Mouse (Mus musculus) E14TG2a.4 (cell line): ENCODE data around the gene Prx.

ENCODE experiments used
- H3K27me3 ChIP-seq: 2 replicates; pipeline ENCODE4 v1.6.1; 2014; ENCODE audit warnings: low read length, control low read depth; ENCODE audit not compliant: insufficient read depth
- H3K36me3 ChIP-seq: 2 replicates; pipeline ENCODE4 v1.6.1; 2014; ENCODE audit warnings: low read length, control low read depth; ENCODE audit not compliant: insufficient read depth
- H3K4me1 ChIP-seq: replicated peaks from 2 replicates; pipeline ENCODE4 v1.6.1; 2014; ENCODE audit warnings: low read depth, low read length, control low read depth
- H3K4me3 ChIP-seq: replicated peaks from 2 replicates; pipeline ENCODE4 v1.5.1; 2014; ENCODE audit warnings: mild to moderate bottlenecking, low read length
- H3K9me3 ChIP-seq: 2 replicates; pipeline ENCODE4 v1.6.1; 2014; ENCODE audit warnings: low read length, control low read depth
- CTCF ChIP-seq: conservative IDR thresholded peaks from 2 replicates; pipeline ENCODE4 v1.5.1; 2014; ENCODE audit warnings: low read length
- NANOG ChIP-seq: IDR thresholded peaks from 2 replicates; pipeline ENCODE4 v1.6.1; 2014; ENCODE audit warnings: borderline replicate concordance, low read length, mixed read lengths
- POU5F1 ChIP-seq: IDR thresholded peaks from 2 replicates; pipeline ENCODE4 v1.6.1; 2014; ENCODE audit warnings: low read length, borderline replicate concordance

Gene Prx

GRCm38 (mm10) chr7:27506765-27507370, 7.7 kb downstream of the Prx start:
- peaks cover 80% of the 10 kb centered on the region for H3K4me1 ChIP-seq

GRCm38 (mm10) chr7:27507711-27508647, 8.9 kb downstream of the Prx start:
- H3K4me3 ChIP-seq = peak overlapping the region; percentile 87
- H3K36me3 ChIP-seq = peaks cover 28% of the 10 kb centered on the region
- H3K27me3 ChIP-seq = no peaks in the 10 kb centered on the region
- no peaks in the 10 kb centered on the region for H3K9me3 ChIP-seq
- peaks cover 72% of the 10 kb centered on the region for H3K4me1 ChIP-seq
- TF ChIP-seq POU5F1 (no peak), NANOG (no peak), CTCF (no peak)

More at GRCm38 (mm10) chr7:27506765-27507370, 7.7 kb downstream of the Prx start:
- peak overlapping the region; percentile 87 for H3K4me3 ChIP-seq
- no peaks in the 10 kb centered on the region for H3K27me3 ChIP-seq
- peaks cover 28% of the 10 kb centered on the region for H3K36me3 ChIP-seq
- no peaks in the 10 kb centered on the region for H3K9me3 ChIP-seq
- no peak for TF ChIP-seq POU5F1
- no peak for TF ChIP-seq NANOG
- no peak for TF ChIP-seq CTCF

DNA sequence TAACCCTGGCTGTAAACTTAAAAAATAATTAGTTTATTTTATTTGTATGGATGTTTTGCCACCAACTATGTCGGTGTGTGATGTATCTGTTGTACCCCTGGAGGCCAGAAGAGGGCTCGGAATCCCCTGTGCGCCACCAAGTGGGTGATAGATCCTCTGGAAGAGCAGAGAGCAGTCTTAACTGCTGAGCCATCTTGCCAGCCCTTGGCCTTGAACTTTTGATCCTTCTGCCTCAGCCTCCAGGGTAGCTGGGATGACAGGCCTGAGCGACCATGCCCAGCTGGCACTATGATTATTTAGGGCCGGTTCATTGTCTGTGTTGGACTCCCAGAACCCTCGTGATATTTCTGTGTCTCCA, 9.5 kb downstream of the Prx start:
- H3K9me3 ChIP-seq = no peaks in the 10 kb centered on the region
- no peaks in the 10 kb centered on the region for H3K27me3 ChIP-seq
- H3K36me3 ChIP-seq = peaks cover 28% of the 10 kb centered on the region
- H3K4me1 ChIP-seq = peaks cover 68% of the 10 kb centered on the region
- peak overlapping the region; percentile 87 for H3K4me3 ChIP-seq
- TF ChIP-seq NANOG (peak; percentile 41; the same call in 1 of the 2 replicates), POU5F1 (no peak), CTCF (peak; percentile 41)

DNA sequence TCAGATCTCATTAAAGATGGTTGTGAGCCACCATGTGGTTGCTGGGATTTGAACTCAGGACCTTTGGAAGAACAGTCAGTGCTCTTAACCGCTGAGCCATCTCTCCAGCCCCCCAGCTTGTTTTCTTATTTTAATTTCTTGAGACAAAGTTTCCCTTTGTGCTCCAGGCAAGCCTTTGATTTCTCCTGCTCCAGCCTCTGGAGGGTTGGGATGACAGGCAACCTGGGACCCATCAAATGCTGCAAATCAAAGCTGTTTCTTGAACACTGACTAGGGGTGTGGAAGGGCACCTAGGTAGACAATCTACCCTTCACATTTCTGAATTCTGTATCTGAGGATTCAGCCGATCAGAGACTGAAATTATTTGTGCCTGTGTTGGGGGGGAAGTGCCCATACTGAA, 11.7 kb downstream of the Prx start:
- H3K4me1 ChIP-seq = peaks cover 63% of the 10 kb centered on the region
- H3K4me3 ChIP-seq = no peak overlapping the region
- no peaks in the 10 kb centered on the region for H3K9me3 ChIP-seq
- H3K36me3 ChIP-seq = peaks cover 21% of the 10 kb centered on the region
- H3K27me3 ChIP-seq = no peaks in the 10 kb centered on the region
- TF ChIP-seq POU5F1 = no peak
- no peak for TF ChIP-seq NANOG

DNA sequence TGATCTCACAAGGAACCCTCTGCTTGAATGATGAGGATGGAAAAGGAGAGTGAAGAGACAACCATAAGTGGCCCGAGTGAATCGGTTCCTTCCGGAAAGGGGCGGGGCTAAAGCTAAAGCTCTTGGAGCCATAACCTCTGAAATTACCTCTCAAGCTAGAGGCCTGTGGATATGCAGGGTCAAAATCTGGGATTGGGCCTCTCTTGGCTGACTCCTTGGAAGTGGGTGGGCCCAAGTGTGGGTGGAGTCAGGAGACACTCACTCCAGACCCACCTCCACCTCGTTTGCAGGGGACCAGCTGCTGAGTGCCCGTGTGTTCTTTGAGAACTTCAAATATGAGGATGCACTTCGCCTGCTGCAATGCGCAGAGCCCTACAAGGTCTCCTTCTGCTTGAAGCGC, 15.8 kb downstream of the Prx start:
- Histone ChIP-seq H3K9me3 (no peaks in the 10 kb centered on the region), H3K4me3 (peak overlapping the region; percentile 35), H3K27me3 (no peaks in the 10 kb centered on the region), H3K36me3 (peaks cover 48% of the 10 kb centered on the region), H3K4me1 (peaks cover 58% of the 10 kb centered on the region)
- TF ChIP-seq POU5F1 (no peak), NANOG (no peak), CTCF (no peak)

DNA sequence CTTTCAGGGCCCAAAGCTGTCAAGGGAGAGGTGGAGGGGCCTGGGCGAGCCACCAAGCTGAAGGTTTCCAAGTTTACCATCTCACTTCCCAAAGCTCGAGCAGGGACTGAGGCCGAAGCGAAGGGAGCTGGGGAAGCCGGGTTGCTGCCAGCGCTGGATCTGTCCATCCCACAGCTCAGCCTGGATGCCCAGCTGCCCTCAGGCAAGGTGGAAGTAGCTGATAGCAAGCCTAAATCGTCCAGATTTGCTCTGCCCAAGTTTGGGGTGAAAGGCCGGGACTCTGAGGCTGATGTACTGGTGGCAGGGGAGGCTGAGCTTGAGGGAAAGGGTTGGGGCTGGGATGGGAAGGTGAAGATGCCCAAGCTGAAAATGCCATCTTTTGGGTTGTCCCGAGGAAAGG, 19.2 kb downstream of the Prx start:
- Histone ChIP-seq H3K4me1 (peaks cover 69% of the 10 kb centered on the region), H3K9me3 (no peaks in the 10 kb centered on the region), H3K27me3 (no peaks in the 10 kb centered on the region), H3K36me3 (peaks cover 49% of the 10 kb centered on the region), H3K4me3 (no peak overlapping the region)
- TF ChIP-seq POU5F1 (no peak), NANOG (no peak), CTCF (no peak)

DNA sequence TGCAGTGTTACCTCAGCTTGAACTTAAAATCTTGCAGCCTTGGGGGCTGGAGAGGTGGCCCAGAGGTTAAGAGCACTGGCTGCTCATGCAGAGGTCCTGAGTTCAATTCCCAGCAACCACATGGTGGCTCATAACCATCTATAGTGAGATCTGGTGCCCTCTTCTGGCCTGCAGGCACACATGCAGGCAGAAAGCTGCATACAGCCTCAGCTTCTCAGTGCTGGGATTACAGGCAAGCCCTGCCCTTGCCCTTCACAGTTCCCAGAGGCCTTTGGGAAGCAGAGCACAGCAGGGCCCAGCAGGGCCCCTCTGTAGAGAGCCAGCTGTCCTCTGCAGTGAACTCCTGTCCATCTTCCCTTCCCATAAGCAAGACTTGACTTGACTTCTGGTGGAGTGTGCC, 21.0 kb downstream of the Prx start:
- Histone ChIP-seq H3K4me3 (peak overlapping the region; percentile 13; the same call in 1 of the 2 replicates), H3K36me3 (peaks cover 49% of the 10 kb centered on the region), H3K27me3 (no peaks in the 10 kb centered on the region), H3K4me1 (peaks cover 76% of the 10 kb centered on the region), H3K9me3 (no peaks in the 10 kb centered on the region)
- TF ChIP-seq NANOG (no peak), CTCF (peak; percentile 58), POU5F1 (no peak)

- Histone ChIP-seq H3K4me3 (peak overlapping the region; percentile 13; the same call in 1 of the 2 replicates), H3K9me3 (no peaks in the 10 kb centered on the region), H3K36me3 (peaks cover 44% of the 10 kb centered on the region), H3K27me3 (no peaks in the 10 kb centered on the region), H3K4me1 (peaks cover 76% of the 10 kb centered on the region)
- TF ChIP-seq POU5F1 (no peak), CTCF (no peak), NANOG (no peak)
Measured at GRCm38 (mm10) chr7:27520599-27520998, 21.5 kb downstream of the Prx start.
